Mouse (Mus musculus): ENCODE results near the gene Nppa. TPM values are rescaled to one million over a fixed set of nuclear protein-coding genes. Genes with fewer than 3 reads are reported as not detected.

Gene Nppa
- not detected for polyA plus RNA-seq (2017; shearing (Covaris generic))

GRCm38 (mm10) chr4:148000202-148000772 is at the start of gene Nppa:
Gene Nppa, plus strand, starts transcription at chr4:148000722.

GRCm38 (mm10) chr4:147985205-147986132 is 15.1 kb upstream of the Nppa start, which contains the start of gene Nppb:
Gene Nppb, plus strand, starts transcription at chr4:147985788.

GRCm38 (mm10) chr4:148038600-148039253 is 38.2 kb downstream of the Nppa start, which contains the start of the genes Clcn6 and Mthfr:
Gene Clcn6, minus strand, starts transcription at chr4:148038821.
Gene Mthfr, plus strand, starts transcription at chr4:148039077.

Other genes with a start within 250 kb of the Nppa start
- 31.9 TPM for gene Zfp984, start 190.9 kb upstream of the Nppa start, polyA plus RNA-seq (2017; shearing (Covaris generic))
- gene Zfp933, start 152.4 kb upstream of the Nppa start, polyA plus RNA-seq (2017; shearing (Covaris generic)), result 7.4 TPM
- gene Miip, start 131.9 kb upstream of the Nppa start, polyA plus RNA-seq (2017; shearing (Covaris generic)), result 125 TPM
- 5.5 TPM for gene Fv1, start 131.7 kb upstream of the Nppa start, polyA plus RNA-seq (2017; shearing (Covaris generic))
- 55.3 TPM for gene Mfn2, start 96.0 kb upstream of the Nppa start, polyA plus RNA-seq (2017; shearing (Covaris generic))
- gene Plod1, start 64.0 kb upstream of the Nppa start, polyA plus RNA-seq (2017; shearing (Covaris generic)), result 9.9 TPM
- 3.3 TPM for gene 2510039O18Rik, start 59.8 kb upstream of the Nppa start, polyA plus RNA-seq (2017; shearing (Covaris generic))
- not detected for gene Nppb, start 14.9 kb upstream of the Nppa start, polyA plus RNA-seq (2017; shearing (Covaris generic))
- gene Clcn6, start 38.1 kb downstream of the Nppa start, polyA plus RNA-seq (2017; shearing (Covaris generic)), result 10.0 TPM
- gene Mthfr, start 38.4 kb downstream of the Nppa start, polyA plus RNA-seq (2017; shearing (Covaris generic)), result 20.9 TPM
- 26.0 TPM for gene Agtrap, start 87.3 kb downstream of the Nppa start, polyA plus RNA-seq (2017; shearing (Covaris generic))
- 53.9 TPM for gene Mad2l2, start 129.7 kb downstream of the Nppa start, polyA plus RNA-seq (2017; shearing (Covaris generic))
- not detected for gene Draxin, start 130.0 kb downstream of the Nppa start, polyA plus RNA-seq (2017; shearing (Covaris generic))
- gene Fbxo6, start 151.4 kb downstream of the Nppa start, polyA plus RNA-seq (2017; shearing (Covaris generic)), result 52.8 TPM
- 4.2 TPM for gene Fbxo44, start 159.8 kb downstream of the Nppa start, polyA plus RNA-seq (2017; shearing (Covaris generic))
- gene Fbxo2, start 159.9 kb downstream of the Nppa start, polyA plus RNA-seq (2017; shearing (Covaris generic)), result not detected

All from CD4-positive, CD25-positive, alpha-beta regulatory T cell, adult 9 weeks (primary cell).